Mouse (Mus musculus) neutrophil, adult 59 days (primary cell): ENCODE measurements around the gene Atxn7l3b. TPM values are rescaled to one million over a fixed set of nuclear protein-coding genes. Genes with fewer than 3 reads are reported as not detected.

Experiments used
- total RNA-seq, 2 experiments: library from RNA; stranded (reverse); gene quantifications; 1 replicate in 1 of 2; 2 replicates in 1 of 2; pipeline ENCODE4 v1.2.4; 2023

The Atxn7l3b gene
- 10 to 100 TPM; 59.5 to 61.4 TPM for total RNA-seq

DNA sequence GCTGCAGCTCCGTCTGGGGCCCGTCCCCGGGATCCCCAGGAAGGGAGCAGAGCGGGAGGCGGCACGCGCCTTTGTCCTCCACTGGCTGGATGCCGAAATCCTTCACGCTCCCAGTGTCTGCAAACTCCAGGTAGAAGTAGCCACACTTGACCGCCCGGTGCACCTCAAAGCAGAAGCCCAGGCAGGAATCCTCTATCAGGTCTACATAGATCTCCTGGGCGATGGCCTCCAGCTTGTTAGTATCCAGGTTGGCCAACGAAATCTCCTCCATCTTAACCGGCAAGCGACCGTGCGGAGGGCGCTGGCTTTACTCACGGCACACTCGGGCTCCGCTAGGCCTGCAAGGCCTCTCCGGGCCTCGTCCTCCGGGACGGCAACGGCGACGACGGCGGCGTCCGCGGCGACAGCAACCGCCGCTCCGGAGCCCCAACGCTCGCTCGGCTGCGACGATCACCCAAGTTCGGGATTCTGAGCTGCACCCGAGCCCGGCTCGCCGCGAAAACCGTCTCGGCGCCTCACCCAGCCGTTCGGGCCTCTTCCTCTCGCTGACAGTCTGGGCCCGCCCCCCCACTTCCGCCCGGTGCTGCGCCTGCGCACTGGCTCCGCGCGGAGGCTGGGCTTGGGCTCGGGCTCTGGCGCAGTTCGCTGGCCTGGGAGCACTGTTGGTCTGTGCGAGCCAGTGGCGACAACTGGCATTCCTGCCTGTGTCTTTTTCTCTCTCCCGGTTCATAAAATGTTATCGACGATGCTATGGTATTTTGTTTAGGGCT lies at the start of gene Atxn7l3b:
Gene Atxn7l3b (minus strand): TSS at position 550 of the 770 bp plus-strand sequence.

